Mouse (Mus musculus) embryo, embryonic 11 days (tissue): ENCODE results near the gene Fgfr2.
"Not testable (repeated sequence)": the region's sequence is repeated elsewhere in the genome, so short reads cannot be mapped to it uniquely, and the experiment has no call there.

Experiments used
- DNase-seq: peaks from one replicate; pipeline ENCODE4 v3.0.0-alpha.2; 2015

Fgfr2 gene

DNA sequence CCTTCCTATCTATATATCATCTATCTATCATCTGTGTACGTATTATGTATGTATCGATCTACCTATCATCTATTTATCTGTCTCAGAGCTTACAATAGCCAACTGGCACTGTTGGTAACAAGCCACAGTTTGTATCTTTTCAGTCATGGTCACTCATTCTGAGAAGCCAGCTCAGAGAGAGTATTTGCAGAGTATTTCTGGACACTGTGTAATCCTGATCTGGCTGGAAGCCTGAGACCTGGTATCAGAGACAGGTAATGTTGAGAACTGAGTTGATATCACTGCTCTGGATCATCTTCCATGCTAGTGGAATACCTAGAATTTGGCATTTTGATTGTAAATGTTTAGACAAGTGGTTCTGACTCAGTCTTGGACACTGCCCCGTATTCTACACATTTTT is 2492.2 kb downstream of the Fgfr2 start:
- DNase-seq: no peak

DNA sequence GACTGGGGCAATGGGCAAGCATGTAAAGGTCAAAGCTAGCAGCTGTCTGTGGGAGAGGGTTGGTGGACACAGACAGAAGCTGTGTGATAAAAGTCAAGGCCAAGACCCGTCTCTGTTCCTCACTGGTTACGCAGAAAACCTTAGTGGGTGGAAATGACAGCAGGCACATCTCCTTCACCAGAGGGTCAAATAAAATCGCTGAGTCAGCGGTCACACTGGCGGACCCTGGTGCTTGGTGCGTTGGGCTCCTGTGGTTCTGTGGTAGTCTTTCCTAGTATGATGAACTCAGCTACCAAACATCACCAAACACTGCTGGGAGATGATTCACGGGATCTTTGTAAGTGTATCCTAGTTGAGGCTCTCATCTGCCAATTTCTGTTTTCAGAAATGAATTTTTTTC is 2493.2 kb downstream of the Fgfr2 start:
- DNase-seq: no peak

DNA sequence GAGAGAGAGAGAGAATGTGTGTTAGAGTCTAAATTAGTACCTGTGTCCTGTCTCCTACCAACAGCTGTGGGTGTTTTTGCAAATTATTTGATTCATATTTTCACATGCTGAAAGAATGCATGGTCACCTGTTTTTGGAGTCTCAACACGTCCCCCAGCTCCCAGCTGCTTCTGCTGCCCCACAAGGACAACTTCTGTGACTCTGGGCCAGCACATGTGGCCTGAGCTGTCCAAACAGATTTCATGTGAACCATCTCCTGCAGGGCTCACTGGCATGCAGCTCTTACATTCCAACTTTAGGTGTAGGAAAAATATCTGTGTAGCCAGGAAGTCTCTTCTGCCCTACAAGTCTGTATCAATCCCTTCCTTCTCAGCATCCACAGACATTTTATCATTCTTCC is 2494.5 kb downstream of the Fgfr2 start:
- DNase-seq: no peak

DNA sequence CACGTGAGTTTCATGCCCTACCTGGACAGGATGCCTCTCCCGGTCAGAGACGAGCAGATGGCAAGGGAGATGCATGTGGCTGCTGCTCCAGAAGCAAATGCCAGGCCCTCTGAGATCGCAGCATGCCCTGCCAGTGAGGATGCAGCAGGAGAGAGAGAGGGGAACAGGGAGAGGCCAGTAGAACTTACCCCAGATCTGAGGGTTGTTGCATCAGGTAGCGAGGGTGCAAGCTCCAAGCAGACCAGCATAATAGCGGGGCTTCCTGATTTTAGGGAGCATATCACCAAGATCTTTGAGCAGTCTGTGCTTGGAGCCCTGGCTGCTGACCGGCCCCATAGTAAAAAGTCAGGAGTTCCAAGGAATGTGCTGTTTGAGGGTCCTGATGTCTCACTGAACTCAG is 2497.8 kb downstream of the Fgfr2 start:
- no peak for DNase-seq

DNA sequence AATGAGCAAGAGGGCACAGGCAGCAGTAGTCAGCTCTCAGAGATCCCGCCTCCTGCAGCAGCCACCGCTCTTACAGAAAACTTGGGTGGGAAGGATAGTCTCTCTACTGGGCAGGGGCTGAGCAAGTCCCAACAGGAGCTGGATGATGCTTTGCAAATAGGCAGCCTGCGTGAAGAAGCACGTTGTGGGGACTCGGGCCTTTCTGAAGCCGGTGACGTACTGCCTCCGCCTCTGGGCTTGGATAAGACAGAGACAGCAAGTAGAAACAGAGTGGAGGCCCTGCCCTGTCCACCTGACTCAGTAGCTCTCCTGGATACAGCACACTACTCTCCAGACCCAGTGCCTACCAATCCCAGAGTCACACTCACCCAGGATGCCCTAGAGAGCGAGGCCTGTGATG is 2498.9 kb downstream of the Fgfr2 start:
- DNase-seq: no peak

GRCm38 (mm10) chr7:130622359-130622758 is 2500.8 kb downstream of the Fgfr2 start:
- DNase-seq: no peak

- no peak for DNase-seq
These were observed 2501.2 kb downstream of the Fgfr2 start for GRCm38 (mm10) chr7:130621953-130622352.

DNA sequence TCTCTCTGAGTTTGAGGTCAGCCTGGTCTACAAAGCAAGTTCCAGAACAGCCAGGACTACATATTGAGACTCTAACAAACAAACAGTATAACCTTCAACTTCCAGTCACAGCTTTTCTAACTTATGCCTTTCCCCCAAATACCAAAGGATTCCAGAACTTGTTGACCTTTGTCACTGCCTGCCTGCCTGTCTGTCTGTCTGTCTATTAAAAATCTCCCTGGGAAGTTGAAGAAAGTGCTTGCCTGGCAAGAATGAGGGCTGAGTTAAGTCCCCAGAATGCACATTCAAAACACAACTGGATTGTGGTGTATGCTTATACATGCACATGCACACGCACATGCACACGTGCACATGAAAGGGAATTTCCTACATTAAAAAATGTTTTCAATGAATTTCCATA is 2502.1 kb downstream of the Fgfr2 start:
- DNase-seq: no peak

DNA sequence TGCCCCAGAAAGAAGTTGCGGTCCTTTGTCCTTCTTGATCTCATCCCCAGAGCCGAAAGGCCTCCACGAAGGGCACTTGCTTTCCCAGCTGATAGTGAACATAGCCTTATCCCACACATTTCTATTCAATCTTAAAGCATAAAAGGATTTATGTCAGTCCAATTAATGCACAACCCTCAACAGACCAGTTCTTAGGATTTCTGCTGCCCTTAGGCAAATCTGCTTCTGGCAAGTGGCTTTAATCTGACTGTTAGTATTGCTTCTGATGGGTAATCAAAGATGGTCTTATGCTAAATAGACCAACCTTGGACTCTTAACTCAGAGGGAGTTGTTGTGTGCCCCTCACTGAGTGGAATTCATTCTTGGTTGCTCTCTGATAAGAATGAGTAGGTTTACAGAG is 2505.6 kb downstream of the Fgfr2 start:
- DNase-seq: no peak

DNA sequence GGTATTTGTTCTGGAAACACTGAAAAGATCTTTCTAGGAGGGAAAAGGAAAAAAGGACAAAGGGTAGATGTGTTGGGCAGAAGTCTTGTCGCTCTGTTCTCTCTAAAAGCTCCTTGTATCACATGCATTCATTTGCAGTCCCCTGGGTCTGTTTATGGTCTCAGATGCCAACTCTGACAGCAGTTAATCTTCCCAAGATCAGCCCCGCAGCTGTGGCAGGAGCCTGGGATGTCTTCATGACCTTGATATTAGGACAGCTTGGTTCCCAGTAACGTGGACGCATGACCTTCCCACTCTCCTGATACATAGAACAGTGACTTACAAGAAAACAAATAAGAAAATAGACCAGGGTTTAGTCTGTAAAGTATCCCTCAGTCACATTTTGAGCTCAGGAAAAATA is 2509.2 kb downstream of the Fgfr2 start:
- DNase-seq: peak; percentile 30

DNA sequence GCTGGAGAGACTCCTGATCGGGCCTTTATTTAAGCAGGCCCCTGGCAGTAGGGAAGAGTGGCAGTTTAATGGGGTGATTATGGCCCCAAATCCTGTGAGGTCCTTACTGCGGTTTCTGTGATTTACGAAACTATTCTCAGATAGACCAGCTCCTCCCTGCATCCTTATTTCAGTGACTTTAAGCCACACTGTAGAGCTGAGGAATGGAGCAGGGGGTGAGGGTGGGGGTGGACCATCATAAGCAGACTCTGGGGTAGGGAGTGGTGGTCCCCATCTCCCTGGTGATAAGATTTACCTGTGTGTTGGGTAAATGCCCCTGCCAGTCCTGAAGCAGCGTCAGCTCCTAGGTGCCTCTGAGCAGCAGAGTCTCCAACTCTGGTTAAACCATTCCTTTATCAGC is 2516.2 kb downstream of the Fgfr2 start:
- no peak for DNase-seq

GRCm38 (mm10) chr7:130605111-130605510 is 2518.0 kb downstream of the Fgfr2 start:
- DNase-seq: peak; percentile 40

DNA sequence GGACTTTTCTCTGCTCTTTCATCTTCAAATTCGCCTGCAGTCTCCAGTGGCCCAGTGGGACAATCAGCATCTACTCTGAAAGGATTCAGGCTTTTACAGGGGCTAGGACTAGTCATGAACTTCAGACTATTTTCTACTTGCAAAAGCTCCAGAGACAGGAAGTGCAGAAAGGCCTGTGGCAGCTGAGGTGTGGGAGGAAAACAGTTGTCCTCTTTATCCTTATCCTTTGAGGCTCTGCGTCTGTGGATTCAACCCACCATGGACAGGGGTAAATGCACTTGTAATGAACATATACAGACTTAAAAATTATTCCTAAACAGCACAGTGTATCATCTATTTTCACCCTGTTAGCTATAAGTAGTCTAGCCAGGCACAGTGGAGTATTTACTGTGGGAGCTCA is 2518.8 kb downstream of the Fgfr2 start:
- DNase-seq: no peak

DNA sequence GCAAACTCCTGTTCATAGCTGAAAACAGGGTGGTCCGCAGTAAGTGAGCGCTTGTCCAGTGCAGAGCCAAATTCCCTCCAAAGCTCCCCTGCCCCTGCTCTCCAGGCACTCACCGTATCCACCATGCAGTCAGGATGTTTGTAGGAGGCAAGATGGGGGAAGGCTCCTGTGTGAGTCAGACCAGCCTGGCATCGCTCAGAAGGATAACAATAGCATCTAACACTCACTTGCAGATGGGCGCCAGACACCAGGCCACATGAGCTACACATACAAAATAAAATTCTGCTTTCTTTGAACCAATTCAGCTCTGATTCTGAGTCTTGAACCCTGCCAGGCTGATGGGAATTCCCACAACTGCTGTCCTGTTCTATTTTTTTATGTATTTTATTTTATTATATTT is 2519.6 kb downstream of the Fgfr2 start:
- DNase-seq: no peak

- DNase-seq: no peak
These were observed 2520.3 kb downstream of the Fgfr2 start for GRCm38 (mm10) chr7:130602804-130603203.

- no peak for DNase-seq
These were observed 2522.6 kb downstream of the Fgfr2 start for GRCm38 (mm10) chr7:130600546-130600945.

GRCm38 (mm10) chr7:130600074-130600473 is 2523.1 kb downstream of the Fgfr2 start:
- DNase-seq: no peak

DNA sequence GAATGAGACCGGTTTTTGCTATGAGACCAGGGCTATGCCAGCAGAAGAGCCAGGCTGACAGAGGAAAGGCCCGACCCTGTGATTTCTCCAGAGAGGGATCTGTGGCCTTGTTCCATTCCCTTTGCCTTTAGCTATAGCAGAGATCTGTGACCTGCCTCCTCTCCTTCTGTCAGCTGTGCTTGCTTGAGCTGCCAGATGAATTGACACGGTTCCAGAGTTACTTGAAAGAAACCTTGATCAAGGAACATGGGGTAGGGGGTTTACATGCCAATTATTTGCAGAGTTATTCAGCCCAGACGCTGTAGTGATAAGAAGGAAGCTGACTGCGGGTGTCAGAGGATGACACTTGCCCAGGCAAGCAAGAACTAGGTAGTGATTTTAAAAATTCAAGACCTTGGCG is 2525.6 kb downstream of the Fgfr2 start:
- DNase-seq: no peak

DNA sequence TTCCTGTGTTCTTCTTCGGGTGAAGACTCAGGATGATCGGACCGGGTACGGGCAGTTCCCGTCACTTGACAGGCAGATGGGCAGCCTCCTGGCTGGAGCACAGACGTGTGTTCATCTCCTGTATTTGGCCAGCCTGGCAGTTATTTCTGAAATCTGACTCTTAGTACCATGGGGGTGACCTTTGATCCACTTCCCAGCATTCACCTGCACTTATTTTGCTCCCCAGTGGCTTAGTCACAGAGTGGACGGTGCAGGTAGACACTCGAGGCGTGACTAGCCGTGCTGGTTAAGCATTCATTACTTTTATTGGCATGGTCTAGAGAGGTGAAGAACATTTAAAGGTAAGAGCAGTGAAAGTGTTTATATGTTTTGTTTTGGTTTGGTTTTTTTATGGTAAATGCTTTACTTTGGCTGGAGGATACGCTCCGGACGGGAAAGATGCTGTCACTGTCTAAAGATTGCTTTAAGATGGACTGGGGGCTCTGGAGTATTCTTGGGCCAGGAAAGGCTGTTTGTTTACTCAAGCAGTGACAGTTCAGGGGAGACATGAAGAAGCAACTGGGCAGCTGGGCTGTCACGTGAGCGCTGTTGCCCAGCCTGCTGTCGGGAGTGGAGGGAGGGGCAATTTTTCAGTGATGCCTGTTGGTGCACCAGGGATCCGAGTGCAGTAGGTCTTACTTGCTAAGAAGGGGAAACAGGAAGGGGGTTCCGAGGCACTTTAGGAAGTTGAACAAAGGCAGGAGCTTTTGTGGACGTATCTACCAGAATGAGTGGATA is 2526.9 kb downstream of the Fgfr2 start:
- peak; percentile 30 for DNase-seq

DNA sequence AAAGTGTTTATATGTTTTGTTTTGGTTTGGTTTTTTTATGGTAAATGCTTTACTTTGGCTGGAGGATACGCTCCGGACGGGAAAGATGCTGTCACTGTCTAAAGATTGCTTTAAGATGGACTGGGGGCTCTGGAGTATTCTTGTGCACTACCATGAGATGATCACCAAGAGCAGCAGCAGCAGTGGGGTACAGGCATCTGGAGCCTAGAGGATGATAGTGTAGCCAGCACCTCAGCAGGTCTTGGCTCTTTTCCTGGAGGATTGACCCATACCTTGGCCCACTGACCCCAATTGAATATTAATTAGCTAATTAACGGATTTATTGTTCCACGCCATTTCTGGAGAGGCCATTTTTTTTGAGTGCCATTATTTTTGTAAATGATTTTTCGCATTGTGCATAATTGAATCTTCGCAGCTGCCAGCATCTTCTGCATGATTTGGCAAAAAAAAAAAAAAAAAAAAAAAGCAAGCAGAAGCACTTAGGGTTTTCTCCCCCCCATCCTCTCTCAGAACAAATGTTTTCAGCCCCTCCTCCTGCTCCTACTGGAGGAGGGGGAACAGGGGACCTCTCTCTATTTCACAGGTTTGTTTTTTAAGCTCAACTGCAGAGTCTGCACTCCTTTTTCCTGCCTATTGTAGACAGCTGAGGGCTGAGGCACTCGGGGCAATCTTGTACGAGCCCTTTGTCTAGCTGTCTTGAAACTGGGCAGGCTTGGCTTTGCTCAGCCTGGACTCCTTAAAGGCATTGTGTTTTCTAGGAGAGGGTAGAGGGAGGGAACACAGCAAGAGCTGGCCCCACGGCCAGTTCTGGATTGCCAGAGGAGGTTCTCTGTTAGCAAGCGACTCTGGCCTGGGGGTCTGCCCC is 2529.5 kb downstream of the Fgfr2 start:
- not testable (repeated sequence) for DNase-seq

DNA sequence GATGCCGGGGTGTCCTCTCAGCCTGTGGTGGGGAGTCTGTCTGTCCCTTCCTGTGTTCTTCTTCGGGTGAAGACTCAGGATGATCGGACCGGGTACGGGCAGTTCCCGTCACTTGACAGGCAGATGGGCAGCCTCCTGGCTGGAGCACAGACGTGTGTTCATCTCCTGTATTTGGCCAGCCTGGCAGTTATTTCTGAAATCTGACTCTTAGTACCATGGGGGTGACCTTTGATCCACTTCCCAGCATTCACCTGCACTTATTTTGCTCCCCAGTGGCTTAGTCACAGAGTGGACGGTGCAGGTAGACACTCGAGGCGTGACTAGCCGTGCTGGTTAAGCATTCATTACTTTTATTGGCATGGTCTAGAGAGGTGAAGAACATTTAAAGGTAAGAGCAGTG is 2530.2 kb downstream of the Fgfr2 start:
- DNase-seq: not testable (repeated sequence)

DNA sequence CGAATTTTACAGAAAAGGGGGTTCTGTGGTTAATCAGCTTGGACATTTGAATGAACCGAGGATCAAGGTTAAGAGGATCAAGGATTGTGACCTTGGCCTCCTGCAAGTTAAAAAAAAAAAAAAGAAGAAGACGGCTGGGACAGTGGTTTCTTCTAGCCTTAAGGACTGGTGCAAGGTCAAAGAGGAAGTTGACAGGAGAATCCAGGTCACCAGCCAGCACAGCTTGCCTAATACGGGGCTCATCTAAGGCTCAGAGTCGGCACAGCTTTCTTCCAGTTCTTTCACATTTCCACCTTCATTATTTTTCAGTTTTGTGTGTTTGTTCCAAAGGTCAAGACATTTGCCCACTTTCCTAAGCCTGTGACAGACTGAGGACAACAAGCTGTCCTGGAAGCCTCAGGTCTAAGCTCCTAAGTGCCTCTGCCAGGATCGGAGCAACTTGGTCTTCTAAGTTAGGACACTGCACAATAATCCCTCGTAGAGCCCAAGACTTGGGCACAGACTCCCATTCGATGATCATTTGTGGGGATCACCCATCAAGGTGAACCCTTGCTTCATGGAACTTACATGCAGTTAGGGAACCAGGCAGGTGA is 2532.2 kb downstream of the Fgfr2 start:
- no peak for DNase-seq

DNA sequence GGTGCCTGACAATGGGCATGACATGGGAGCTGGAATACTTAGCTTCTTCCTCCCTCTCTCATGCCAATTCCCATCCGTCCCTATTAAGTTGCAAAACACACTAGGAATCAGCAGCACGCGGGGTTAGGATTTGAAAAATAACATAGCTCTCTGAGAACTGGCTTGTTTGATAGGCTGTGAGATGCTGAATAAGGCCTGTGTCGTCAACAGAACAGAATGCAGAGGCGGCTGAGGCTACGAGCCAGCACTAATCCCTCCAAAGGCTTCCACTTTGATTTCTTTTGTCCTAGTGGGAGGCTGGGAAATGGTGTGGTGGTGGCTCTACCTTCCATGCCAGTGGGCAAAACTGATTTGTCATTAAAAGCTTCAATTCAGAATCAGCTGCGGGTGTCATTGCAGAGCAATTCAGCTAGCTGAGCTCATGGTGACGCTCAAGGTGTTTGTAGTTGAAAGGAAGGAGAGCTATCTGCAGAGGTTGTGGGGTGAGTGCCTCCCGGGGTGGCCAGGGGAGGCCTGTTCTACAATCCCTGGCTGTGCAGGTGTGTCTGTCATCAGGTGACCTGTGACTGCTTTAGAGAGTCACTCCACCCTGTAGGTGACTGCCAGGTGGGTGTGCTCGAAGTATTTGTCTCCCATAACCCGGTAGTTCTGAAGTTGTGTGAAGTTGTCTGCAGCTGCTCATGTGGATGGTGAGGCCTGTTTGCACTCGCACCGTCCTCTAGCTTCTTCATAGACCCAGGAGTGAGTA is 2532.9 kb downstream of the Fgfr2 start:
- no peak for DNase-seq
